Mouse (Mus musculus) embryo, embryonic 10 days (tissue): ENCODE measurements at regions not wholly inside any gene's neighbourhood (a gene's known extent, or its start where the extent isn't known, plus 50 kb on each side); places are given as distances from the start of the nearest gene placed in this dataset.
"Not testable (repeated sequence)": the region's sequence is repeated elsewhere in the genome, so short reads cannot be mapped to it uniquely, and the experiment has no call there.

Source experiments
- DNase-seq: peaks from one replicate; pipeline ENCODE4 v3.0.0-alpha.2; 2015; ENCODE audit warnings: low spot score

DNA sequence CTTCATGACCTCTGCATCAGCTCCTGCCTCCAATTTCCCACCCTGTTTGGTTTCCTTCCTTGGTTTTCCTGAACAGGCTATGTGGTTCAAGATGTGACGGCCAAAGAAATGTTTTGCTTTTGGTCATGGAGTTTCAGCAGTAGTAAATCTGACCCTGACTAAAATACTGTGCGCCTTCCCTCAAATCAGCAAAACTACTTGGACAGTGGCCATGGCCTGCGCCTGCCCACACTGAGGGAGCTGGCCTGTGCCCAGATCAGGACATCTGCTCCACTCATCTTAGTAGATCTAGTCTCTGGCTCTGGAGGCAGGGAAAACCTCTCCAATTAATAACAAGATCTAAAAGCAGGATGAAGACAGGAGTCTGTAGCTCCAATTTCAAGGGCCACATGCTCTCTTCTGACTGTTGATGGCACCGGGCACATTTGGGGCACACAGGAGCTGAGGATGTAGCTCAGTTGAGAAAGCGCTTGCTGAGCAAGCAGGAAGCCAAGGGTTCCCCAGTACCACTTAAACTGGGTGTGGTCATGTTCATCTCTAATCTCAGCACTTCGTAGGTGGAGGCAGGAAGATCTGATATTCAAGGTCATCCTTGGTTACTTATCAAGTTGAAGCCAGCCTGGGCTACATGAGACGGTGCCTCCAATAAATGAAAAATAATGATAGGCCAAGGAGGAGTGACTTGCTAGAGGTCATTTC is 96.6 kb upstream of the Mrps10 start:
- no peak for DNase-seq

DNA sequence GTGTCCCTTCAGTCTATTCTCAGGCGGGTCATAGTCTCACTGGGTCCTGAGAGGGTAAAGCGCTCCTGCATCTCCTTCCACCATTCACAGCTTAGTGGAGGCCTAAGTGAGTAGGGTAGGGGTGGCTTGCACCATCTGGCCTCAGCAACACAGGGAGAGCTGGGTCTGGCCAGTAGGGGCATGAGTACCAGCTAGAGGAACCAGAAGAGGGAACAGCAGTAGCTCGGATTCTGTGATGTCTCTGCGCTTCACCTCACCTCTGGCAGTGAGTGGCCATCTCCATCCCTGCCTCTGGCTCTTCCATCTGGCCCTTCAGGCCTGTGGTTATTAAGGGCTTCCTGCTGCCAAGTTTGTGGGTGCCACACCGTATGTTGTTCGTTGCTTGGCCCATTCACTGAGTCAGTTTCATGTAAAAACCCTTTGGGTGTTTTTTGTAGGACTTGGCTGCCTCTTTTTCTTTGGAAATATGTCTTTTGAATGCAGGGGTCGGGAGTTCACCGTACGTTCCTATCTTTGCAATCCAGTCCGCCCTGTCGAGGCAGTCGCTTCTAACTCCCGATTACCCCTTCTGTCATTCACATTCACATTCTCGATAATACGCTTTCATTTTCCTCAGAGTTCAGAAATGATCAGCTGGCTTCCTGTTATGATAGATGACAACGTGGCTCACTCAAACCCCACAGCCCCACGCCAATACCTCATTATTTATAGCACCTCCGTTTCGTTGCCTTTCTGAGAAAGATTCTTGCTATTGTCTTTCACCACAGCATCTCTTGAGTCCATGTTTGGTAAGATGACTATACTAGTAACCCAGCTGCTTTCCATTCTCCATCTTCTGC is 99.4 kb upstream of the Mrps10 start:
- DNase-seq: no peak

DNA sequence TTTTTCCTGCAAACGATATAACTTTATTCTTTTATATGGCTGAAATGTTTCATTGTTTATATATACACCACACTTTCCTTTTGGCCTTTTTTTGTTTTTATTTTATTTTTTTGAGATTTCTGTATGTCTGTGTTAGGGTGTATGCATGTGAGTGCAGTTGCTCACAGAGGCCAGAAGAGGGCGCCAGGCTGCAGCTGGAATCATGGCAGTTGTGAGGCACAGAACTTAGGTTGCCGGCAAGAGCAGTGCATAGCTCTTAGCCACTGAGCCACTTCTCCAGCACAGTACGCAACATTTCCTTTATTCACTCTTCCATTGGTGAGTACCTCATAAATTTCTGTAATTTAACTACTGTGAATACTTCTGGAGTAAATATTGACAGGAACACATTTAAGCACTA is 100.8 kb upstream of the Mrps10 start:
- DNase-seq: no peak

DNA sequence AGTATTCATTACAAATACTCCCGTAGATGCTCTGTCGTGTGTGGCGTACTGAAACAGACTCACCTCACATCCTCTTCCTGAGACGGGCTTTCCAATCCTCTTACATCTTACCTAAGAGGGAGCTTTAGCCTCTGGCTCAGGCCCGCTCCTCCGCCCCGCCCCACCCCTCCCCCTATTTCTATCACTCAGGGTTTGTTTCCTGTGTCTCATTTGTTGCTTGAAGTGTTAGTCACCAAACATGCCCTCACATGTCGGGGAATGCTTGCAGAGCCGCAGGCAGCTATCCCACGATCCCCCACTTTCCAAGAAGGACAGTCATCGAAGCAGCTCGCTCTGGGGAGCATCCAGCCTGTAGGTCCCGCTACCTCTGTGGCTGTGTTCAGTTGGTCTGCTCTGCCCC is 101.6 kb upstream of the Mrps10 start:
- no peak for DNase-seq

DNA sequence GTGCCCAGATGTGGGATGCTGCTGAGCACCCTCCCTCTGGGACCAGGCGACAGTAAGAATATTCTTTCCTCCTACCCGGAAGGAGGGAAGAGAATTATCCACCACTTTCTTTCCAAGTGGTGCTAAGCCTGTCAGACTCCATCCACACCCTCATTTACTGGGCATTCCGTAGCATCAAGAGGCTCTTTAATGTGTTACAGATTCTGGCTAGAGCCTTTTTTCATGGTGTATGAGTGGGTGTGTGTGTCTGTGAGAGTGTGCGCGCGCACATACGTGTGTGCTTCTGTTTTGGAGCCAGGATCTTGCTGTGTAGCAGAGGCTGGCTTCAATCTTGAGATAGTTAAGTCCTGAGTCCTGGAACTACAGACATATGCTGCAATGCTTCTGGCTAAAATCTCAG is 102.4 kb upstream of the Mrps10 start:
- no peak for DNase-seq

DNA sequence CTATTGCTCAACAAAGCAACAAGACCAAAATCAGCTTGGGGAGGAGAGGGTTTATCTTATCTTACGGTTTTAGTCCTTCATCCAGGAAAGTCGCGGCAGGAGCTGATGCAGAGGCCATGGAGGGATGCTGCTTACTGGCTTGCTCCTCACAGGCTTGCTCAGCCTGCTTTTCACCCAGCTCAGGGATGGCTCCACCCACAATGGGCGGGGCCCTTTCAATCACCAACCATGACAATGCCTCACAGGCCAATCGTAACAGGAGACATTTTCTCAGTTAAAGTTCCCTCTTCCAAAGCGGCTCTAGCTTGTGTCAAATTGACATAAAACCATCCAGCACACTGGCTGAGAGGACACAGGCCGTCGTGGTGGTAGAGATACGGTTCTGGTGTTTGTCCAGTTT is 105.7 kb upstream of the Mrps10 start:
- DNase-seq: no peak

DNA sequence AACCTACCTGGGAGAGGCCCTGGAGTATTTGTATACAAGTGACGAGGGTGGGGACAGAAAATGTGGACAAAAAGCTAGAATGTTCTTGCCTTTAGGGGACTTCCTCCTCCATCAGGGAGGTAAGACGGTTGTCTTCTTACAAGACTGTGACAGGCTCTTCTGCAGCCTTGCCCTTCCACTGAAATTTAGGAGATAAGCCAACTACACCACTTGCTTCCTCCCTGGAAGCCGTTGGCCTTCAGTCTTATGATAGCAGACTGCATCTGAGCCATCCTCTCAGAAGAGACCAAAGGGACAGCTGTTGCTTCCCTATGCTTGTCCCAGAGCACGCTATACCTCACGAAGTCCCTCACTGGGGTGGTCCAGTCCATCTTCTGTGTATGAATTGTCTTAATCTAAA is 106.5 kb upstream of the Mrps10 start:
- no peak for DNase-seq

DNA sequence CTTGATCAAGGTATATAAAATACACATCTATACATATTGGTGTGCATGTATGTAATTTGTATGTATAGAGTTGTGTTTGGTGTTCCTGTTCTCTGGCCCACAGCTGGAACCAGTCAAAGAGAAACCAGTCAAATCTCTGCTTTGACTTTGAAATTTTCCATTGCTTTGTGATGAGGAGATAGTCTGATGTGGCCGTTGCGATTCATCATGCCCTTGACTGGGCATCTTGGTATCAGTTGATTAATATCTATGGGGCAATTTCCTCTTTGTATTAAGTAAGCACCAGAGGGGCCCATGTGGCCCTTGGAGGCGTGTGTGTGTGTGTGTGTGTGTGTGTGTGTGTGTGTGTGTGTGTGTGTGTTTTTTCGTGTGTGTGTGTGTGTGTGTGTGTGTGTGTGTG is 107.7 kb upstream of the Mrps10 start:
- no peak for DNase-seq

DNA sequence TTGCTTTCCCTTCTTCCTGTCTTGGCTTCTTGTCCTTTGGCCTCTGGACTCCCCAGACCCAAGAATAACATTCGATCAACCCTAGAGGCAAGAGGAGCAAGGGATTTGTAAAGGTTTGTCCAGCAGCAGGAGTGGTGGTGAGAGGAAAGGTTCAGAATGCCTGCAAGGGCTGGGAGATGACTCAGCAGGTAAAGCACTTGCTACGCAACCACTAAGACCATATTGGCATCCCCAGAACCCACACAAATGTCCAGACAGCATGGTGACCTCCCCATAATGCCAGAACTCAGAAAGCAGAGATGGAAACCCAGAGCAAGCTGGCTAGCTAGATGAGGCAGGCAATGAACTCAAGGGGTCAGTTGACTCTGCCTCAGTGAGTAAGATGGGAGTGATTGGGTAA is 110.4 kb upstream of the Mrps10 start:
- DNase-seq: no peak

DNA sequence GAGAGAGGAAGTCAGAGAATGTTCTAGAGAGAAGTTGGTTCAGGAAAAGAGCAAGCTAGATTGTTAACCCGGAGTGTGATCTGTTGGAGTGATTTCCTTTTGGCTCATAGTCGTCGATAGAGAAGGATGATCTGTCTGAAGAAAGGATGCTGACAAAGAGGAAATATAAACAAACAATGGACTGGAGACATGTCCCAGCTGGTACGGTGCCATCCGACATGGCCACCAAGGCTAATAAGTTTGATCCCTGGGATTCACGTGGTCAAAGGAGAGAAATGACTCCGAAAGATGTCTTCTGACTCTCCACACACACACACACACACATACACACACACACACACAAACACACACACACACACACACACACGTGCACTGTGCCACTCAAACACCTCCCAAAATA is 113.5 kb upstream of the Mrps10 start:
- DNase-seq: no peak

DNA sequence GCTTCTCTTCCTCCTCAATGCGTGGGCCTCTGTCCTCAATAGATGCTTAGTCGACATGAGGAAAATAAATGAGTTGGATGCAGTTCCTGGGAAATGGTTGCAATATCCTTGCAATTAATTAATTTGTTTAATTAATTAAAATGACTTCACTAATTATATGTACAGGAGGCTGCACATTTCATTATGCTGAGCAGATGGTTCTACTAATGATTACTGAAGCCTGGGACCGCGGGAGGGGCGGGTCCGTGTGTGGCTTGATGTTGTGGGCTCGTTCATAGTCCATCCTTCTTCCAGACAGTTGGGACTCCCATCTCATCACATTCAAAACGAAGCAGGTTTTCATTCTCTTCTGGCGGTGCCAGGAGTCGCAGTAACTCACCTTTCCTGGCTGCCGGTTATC is 114.7 kb upstream of the Mrps10 start:
- DNase-seq: no peak

DNA sequence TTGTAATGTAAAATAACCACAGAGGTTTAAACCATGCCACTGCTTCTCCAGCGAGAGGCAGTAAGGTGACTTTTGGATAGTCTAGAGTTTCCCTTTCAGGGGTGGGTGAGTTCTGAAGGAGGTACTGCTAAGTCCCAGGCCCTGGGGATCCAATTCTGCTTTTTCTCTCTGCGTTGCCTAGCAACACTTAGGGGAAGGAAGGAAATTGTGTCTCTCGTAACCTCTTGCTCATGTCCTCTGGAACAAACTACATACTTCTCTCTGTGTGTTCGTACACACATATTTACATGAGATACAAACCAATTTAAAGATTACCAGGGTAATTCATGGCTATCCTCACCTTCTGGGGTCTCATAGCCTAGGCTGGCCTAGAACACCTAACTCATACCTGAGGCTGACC is 118.7 kb upstream of the Mrps10 start:
- DNase-seq: no peak

DNA sequence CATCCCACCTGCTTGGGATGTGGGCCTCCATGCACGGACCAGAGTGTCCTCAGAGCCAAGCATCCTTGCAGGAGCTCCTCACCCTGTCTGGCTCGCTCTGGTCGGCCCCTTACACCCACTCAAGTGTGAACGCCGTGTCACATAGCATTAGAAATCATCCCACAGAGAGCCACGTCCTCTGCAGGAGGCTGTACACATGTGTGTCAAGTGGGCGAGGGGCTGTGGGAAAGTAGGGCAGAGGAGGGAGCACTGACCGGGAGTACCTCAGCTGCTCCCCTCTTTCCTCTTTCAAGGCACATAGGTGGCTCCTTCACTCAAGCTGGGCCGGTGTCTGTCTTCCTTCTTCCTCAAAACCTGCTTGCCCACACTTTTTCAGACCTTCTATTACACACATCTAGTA is 119.5 kb upstream of the Mrps10 start:
- DNase-seq: no peak

DNA sequence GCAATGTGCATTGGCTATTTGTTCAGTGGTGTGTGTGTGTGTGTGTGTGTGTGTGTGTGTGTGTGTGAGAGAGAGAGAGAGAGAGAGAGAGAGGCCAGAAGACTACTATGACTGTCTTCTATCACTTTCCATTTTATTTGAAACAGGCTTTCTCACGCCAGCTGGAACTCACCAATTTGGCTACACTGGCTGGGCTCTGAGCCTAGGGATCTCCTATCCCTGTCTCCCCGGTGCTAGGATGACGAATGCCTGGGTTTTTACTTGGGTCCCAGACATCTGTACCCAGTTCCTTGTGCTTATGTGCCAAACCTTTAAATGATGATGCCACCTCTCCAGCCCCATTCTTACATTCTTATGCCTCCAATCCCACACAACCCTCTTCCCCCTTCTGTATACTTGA is 120.6 kb upstream of the Mrps10 start:
- no peak for DNase-seq

DNA sequence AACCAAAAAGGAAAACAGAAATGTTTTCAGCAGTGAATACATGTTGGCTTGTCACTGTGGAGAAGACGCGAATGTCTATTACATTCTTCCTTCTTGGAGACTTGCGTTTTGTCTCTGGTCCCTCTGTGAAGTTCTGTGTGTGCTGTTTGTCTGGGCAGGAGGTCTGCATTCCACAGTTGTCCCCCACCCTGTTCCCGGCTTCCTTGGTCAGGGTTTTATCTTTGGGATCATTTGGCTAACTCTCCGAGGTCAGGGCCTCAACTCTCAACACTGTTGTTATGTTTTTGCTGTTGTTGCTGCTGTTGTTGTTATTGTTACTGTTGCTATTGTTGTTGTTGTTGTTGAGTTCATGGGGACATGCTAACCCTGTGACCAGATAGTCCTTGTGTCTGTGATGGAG is 121.2 kb upstream of the Mrps10 start:
- DNase-seq: no peak

DNA sequence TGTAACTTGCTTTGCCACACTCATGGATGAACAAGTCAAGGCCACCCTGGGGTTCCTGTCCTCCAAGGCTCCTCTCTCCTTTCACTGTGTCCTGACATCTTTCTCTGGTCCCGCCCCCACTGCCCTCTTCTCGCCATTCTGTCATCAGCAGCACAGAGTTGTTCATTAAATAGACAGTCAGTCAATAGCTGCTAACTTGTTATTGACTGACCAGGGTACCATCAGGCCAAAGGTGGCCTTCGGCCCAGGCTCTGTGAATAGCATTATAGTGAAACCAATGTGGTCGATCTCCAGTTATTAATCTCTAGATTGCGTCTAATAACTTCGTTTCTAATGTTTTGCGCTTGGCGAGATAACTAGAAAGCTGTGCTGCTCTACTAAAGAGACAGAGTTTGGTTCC is 122.1 kb upstream of the Mrps10 start:
- DNase-seq: no peak

DNA sequence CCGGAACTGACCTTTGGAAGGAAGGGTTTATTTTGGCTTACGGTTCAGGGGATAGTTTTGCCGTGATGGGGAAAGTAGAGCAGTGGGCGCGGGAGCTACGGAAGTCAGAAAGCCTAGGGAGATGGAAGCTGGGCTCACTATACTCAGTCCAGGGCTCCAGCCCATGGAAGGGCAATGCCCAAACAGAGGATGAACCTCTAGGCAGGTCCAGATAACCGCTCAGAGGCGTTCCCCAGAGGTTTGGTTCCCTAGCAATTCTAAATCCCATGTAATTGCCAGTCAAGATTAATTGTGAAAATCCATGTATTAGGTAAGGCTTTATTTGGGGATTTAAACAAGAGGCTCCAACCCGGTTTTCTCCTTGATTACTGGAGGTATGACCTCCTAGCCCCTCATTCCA is 123.1 kb upstream of the Mrps10 start:
- no peak for DNase-seq

DNA sequence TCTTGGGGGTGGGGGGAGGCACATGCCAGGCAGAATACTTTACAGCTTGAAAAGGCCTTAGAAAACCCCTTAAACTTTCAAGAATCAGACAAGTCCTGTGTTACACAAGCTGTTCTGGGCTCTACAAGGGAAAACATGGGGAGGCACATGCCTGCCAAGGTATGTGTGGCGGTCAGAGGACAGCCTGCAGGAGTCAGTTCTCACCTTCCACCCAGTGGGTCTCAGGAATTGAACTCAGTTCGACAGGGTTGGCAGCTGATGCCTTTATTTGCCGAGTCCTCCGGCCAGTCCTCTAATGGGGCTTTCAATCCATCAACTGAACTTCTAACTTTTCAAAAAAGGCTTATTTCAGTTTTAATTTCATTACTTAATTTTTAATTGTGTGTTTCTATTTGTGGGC is 129.6 kb upstream of the Mrps10 start:
- DNase-seq: no peak

DNA sequence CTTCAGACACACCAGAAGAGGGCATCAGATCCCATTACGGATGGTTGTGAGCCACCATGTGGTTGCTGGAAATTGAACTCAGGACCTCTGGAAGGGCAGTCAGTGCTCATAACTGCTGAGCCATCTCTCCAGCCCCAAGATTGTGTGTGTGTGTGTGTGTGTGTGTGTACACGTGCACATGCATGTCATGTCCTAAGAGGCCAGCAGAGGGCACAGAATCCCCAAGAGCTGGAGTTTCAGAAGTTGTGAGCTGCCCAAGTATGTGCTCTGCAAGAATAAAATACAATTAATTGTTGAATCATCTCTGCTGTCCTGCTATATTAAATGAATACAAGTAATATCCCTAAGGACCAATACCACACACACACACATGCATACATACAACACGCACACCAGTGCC is 130.8 kb upstream of the Mrps10 start:
- not testable (repeated sequence) for DNase-seq

DNA sequence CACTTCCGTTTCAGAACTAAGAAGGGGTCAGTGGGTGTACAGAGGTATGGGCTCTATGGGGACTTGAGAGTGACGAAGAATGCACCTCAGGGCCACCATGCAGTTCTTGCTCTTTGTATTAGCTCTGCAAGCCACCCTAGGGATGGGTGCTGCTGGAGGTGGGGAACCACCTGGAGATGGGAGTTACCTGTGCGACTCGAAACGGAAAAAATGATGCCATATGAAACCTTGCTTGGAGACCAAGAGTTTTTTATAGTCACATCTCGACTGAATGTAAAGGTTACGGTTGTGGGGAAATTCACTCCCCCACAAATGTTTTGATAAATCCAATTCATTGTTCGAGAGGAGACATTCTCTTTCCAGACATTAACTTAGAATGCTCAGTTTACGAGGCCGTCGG is 134.3 kb upstream of the Mrps10 start:
- no peak for DNase-seq

DNA sequence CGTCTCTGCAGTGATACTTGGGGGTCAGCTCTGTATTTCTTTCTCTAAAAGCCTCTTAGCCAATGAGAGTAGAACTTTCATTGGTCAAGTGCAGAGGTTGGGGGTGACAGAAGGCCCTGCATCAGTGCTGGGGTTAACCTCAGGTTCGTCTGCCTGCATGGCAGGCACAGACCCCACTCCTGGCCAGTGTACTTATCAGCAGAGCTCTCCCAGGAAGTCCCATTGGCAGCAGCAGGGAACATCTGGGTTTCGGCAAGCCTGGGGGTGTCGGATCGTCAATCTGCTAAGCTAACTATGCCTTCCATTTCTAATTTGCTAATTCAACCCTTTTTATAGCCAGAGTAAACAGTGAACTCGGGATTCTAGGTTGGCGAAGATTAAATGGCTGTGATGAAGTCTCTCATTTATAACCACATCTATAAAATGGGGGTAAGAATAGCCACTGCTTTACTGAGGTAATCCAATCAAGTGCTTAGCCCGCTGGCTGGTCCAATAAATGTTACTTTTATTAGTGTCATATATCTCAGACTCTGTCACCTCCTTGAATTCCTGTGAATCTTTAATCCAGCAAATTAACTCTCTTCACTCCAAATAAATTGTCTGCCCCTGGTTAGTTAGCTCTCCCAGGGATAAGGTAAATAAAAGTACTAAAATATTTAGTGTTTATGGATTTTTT is 135.5 kb upstream of the Mrps10 start:
- no peak for DNase-seq

DNA sequence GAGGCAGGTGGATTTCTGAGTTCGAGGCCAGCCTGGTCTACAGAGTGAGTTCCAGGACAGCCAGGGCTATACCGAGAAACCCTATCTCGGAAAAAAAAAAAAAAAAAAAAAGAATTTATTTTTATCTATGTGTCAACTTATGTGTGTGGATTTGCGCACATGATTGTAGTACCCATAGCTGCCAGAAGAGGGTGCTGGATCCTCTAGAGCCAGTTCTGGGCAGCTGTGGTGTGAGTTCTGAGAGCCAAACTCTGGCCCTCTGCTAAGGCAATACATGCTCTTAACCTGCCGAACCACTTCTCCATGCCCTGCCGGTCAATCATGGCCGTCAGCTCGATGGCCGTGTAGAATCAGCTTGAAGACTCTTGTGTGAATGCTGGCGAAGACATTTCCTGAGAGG is 138.0 kb upstream of the Mrps10 start:
- no peak for DNase-seq

DNA sequence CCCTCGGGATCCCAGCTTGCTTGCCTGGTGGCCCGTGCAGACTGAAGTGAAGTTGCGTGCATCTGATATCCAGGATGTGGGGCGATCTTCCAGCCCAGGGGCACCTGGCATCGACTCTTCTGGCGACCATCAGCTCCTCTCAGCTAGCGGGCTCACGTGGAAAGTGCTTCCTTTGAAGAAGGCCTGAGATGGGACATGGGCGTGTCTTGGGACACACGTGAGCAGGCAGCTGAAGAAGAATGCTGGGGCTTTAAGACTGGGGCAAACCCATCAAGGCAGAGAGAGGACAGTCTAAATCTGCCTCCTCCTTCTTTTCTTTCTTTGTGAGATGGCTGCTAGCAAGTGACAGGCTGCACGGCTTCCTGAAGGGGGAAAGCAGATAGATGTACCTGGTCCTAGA is 142.3 kb upstream of the Mrps10 start:
- DNase-seq: no peak
